Mouse (Mus musculus) thymus, postnatal 14 days (tissue): Measurements from ENCODE around the gene Ablim2.

Experiments
- DNase-seq: peaks from one replicate; pipeline ENCODE4 v3.0.0; 2021

The Ablim2 gene

DNA sequence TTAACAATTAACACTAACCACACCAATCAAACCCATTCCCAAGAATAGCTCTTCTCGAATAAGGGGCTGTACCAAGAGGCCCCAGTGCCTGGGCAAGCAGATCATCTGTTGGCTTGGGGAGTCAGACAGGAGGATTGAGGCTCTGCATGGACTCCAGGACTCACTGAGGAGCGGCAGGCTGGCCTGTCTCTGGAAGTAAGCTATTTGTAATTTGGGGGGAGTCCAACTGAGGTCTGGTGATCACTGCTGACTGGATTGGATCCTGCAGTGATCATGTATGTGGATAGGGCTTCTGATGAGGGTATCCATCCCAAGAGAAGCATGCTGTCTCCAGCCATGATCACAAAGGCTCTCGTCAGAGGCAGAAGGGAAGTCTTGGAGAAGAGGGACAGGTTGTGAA lies 134.7 kb downstream of the Ablim2 start:
- DNase-seq: no peak

DNA sequence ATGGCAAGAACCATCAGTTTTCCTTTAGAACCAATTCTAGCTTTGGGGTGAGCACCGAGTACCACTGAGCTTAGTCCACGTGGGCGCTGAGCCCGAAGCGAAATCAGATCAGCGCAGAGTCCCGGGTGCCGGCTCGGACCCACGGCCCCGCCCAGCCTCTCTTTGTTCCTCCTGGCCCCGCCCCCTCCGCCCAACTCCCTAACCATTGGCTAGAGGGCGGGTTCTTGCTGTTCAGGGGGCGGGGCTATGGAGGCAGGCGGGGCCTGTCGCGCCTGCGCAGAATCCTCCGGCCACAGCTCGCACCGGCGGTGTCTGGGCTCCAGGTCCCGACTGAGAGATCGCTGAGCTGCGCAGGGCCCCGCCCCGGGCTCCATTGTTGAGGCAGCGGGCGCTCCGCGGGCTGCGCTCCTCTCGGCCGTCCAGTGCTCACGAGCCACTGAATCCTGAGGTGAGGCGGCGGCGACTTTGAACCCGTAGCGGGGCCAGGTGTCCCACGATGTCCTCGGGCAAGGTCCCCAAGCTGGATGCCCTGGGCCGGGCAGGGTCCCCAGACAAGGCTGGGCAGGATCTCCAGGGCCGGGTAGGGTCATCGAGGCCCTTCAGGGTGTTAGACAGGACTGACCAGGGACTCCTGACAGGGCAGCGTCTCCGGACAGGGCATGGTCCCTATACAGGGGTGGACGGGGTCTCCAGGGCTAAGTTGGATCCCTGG lies 135.6 kb downstream of the Ablim2 start, which contains the start of gene Afap1:
Afap1 (plus strand) TSS at position 227 of the 712 bp plus-strand sequence.
- DNase-seq: peak; percentile 100

DNA sequence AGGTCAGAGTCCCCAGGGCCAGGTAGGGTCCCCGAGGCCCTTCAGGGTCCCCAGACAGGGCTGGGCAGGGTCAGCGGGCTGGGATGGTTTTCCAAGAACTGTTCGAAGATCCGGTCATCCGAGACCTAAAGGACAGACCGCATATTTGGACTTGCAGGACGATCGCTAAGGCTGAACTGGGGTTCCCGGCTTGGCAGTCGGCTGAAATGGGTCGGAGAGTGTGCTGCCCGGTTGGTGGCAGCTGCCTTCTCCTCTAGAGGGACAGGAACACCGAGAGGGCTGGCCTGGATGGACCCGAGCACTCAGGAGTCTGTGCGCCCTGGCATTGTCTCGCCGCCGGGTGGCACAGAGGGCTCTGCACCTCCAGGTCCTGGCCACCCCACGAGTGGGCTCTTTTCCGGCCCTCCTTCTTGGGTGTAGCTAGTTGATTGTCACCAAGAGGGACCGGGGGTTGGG lies 136.2 kb downstream of the Ablim2 start:
- peak; percentile 66 for DNase-seq

DNA sequence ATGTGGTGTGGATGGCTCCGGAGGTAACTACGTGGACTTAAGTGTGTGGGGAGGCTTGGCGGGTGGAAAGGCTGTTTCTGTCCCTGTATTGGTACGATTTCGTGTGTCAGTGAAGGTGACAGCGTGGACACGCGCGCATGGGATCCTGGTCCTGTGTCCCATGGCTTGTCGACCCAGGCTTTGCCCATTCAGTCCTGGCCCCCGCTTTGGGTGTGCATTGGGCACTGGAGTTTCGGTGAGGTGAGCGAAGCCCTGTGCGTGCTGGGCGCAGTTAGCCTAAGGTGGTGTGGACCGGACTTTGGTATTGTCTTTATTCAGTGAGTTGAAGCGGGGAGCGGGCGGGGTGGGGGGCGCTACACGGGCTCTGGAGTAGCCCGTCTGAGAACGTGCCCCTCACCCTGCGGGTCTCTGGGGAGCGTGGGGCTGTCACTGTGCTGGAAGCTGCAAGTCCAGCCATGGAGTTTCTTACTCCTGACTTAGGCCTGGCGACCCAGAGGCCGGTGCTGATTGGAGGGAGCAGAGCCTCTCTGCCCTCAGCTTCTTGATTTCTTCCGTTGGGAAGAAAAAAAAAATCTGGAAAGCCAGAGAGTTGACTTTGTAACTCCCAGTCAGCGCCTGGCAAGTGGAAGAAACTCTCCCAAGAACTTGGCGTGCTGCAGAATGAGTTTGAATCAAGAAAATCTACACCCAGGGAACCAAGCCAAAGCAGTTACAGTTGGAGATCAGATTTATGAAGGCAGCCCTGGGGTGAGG lies 136.8 kb downstream of the Ablim2 start:
- DNase-seq: no peak

DNA sequence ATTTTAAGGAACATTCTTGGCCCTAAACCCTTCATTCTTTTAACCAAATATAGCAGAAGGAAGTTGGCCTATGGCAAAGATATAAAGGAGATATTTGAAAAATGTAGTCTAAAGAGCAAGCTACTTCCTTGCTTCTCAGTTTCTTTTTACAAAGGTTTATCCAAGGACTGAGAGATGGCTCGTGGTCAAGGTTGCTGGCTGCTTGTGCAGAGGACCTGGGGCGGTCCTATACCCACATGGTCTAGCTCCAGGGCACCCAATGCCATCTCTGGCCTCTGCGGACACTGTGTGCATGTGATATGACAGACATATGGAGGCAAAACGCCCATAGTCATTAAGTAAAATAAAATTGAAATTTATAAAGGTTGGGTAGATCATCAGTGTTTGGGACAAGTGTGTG lies 138.2 kb downstream of the Ablim2 start:
- DNase-seq: no peak

DNA sequence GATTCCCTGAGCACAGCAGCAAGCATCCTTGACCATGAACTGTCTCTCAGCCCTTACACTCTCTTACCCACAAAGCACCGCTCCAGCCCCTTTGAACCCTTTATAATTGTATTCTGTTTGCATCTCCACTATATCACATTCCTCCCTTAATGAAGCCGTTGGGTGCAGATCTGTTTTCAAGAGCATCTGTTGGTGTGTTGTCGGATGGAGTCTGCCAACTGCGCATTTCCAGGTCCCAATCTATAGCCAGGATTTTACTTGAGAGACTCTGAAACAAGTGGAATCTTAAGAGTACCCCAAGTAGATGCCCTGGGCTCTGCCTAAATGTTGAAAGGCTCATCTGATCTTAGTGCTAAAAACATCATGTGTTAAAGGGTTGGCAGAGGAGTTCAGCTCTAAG lies 138.9 kb downstream of the Ablim2 start:
- no peak for DNase-seq

DNA sequence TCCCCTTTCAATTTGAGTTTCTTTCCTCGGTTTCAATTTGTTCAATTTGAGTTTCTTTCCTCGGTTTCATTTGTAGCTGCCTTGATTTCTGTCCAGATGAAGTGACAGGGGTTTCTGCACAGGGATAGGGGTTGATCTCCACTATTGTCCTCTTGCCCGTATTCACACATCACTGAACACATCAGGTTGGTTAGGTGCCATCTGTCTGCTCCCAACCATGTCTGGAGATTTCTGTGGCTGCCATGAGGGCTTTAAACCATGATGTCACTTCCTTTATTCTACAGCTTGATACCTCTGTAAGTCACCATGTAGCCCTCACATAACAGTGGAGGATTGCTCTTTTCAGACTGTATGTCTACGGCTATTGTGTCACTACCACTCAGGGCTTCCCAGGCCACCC lies 139.5 kb downstream of the Ablim2 start:
- DNase-seq: no peak

DNA sequence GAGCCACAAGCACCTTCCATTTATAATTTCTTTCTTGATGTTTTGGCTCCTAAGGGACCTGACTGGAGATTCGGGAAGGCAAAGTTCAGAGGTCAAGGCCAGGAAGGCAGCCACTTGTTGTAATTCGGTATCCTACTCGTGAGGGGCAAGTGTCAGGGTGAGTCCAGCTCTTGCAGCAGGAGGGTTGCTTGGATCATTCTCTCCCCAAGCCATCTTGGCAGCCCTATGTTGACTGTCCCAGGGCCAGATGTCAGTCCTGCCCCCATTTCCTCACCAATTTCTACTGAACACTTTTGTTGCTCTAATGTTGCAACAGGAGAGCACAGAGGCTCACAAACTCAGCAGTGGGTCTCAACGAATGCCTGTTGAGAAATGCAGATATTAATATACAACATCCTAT lies 140.4 kb downstream of the Ablim2 start:
- no peak for DNase-seq

DNA sequence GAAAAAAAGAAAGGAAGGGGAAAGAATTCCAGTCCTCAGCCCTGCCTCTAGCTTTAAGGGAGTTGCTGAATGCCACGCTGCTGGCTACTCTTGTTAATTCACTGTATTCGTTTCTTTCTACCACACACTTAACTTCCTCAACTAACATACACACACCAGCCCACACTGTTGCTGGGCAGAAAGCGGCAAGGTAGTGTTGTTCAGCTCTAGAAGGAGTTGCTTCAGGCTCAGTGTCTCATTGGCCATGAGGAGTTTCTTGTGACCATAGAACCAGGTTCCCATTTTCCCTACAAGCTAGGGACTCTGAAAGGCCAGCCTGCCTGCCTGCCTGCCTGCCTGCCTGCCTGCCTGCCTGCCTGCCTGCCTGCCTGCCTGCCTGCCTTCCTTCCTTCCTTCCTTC lies 141.3 kb downstream of the Ablim2 start:
- no peak for DNase-seq

DNA sequence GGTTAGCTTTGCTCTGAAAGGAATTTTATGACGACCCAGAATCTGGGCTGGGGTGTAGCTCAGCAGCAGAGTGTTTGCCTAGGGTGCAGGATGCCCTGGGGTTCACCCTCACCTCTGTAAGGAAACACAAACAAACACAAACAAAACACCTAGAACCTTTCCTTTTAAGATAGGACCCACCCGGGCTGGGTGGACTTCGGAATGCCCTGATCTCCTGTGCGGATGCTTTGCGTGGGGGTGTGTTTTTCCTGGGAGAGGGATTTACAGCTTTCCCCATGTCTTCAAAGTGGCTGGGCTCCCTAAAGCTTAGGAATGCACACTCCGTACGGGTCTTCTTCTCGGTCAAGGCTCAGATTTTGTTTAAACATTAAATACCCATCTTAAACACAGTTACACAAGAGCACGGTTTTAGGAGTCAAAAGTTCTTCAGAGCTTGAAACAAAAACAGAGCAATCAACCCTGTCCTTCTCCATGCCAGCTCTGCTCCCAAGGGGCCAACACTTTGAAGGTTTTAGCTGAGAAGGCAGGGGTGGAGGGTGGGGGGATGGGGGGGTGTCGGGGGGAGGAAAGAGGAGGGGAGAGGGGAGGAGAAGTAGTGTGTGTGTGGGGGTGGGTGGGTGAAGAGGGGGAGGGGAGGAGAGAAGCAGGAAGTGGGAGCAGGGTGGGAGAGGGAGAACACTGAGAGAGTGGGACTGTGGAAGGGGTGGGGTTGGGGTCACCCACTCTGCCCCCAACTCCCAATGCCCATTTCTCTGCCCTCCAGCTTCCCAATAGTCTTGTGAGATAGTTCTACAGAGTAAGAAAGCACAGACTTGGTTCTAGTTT lies 142.9 kb downstream of the Ablim2 start:
- no peak for DNase-seq

DNA sequence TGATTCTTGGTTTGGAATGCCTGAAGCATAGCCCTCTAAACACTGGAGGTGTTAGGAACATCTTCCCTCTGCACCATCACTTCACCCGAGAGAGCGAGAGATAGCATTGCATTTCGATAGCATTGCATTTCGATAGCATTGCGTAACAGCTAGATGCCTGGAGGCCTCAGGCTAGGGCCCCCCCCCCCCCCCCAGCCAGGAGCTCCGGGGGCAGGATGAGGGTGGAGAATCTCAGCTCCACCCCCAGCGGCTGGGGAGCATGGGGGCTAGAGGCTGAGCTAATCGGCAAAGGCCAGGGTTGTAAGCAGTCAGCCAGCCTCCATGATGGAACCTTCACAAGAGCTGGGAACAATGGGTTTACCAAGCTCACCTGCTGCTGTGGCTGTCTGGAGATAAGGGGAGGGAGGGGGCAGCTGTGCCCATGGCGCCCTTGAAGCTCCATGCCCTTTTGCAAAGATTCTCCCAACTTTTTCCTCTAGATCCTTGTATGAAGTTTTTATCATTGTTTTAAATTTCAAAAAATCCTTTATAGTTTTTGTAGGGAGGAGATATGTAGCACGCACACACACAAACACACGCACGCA lies 143.6 kb downstream of the Ablim2 start:
- no peak for DNase-seq

DNA sequence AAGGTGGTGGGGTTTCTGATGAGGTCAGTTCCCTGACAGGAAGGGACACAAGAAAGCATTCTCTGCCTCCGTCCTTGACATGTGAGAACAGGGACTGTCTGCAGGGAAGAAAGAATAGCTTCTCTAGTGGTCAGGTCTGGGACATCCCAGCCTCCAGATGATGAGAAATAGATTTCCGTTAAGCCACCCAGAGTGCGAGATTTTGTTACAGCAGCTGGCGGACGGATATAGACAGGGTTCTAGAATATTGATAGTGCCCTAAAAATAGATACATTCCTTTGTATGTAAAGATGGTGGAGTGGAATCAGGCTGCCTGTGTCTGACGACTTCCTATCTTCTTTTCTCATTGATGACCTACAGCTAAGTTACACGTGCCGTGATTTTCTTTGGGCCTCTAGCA lies 145.8 kb downstream of the Ablim2 start:
- no peak for DNase-seq

DNA sequence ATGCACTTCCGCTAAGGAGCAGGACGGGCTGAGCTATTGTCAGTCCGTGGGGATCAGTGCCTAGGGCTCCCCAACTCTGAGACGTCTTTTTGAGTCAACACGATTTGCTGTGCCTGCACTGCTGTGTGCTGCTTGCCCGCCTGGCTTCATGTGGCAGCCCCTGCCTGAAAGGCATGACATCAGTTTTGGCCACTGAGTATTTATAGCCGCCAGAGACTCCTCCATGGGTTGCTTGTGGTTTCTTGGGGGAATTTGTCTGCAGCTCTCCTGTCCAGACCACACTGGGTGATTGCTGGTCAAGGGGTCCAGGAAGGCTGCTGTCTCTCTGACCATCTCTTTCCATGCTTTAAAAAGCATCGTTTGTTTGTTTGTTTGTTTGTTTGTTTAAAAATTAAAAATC lies 147.6 kb downstream of the Ablim2 start:
- no peak for DNase-seq

DNA sequence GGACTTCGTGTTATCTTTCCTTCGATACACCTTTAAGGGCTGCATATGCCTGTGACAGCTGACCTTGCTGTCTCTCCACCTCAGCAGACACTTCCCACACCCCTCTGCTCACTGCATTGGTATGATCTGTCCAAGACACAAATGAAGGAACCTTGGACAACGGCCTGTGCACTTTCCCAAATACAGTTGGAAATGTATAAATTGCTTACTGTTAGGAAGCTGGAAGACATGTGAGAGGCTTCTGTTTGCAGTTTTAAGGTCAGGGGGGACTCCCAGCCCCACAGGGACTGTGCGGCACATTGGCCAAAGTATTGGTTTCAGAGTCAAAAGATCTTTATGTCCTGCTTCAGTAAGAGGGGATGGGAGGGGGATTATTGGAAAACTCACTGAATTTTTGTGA lies 149.4 kb downstream of the Ablim2 start:
- DNase-seq: no peak

DNA sequence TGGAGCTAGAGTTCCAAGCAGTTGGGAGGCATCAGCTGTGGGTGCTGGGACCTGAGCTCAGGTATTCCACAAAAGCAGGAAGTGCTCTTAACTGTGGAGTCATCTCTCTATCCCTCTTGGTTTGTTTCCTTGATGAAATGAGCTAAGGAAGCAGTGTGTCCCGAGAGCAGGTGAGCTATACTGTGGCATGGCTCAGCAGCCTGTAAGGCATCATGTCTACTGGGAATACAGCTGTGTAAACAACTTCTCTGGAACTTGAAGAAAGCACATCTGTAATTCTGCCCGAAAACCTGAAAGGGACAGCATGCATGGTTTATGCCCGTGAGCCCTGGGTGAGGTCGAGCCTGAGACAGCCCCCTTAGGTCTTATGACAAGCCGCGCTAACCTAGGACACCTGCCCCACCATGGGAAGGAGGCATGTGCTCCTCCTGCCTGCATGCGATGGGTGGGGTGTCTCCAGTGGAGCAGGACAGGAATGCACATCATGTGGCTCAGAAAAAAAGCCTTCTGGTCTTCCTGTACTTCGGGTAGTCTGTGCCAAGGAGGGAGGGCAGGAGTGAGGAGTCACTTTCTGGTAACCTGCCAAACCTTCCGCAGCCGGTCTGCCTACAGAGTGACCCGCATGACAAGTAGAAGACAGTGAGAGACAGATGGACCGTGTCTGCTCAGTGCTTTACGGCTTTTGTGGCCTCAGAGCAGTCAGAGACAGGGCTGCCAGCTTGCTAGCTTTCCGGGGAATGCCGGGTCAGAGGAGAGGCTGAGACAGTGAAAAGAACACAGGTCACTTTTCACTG lies 150.2 kb downstream of the Ablim2 start:
- no peak for DNase-seq

DNA sequence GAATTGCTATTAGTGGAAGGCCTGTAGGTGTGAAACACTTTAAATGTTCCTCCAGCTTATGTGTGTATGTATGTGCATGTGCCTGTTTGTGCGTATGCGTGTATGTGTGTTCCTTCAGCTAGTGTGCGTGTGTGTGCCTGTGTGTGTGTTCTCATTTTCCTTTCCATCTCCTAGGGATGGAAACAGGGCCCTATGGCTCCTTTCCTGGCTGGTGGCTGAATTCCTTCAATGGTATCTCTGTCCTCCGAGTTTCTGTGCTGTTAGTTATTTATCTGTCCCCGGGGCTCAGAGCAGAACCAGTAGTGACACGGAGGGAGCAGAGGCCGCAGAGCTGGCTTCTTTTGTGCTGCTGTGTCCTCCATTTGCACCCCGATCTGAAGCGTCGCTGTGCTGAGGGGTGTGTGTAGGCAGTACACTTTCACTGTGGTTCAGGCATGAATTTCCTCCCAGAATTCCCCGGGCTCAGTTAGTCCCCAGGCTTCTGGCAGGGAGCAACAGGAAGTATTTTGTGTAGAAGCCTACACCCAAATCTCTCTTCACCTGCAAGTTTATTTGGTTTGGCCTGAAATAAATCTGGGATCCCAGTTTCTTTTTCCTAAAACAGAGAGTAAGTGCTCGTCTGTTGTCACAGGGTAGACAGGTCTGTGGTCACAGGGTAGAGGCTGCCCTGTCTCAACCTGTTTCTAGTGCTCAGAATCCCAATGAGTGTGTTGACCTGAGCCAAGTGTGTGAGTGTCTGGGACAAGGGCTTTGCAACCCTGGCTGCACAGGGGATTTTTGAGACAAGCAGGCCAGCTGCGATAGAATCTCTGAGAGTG lies 151.2 kb downstream of the Ablim2 start:
- peak; percentile 16 for DNase-seq

DNA sequence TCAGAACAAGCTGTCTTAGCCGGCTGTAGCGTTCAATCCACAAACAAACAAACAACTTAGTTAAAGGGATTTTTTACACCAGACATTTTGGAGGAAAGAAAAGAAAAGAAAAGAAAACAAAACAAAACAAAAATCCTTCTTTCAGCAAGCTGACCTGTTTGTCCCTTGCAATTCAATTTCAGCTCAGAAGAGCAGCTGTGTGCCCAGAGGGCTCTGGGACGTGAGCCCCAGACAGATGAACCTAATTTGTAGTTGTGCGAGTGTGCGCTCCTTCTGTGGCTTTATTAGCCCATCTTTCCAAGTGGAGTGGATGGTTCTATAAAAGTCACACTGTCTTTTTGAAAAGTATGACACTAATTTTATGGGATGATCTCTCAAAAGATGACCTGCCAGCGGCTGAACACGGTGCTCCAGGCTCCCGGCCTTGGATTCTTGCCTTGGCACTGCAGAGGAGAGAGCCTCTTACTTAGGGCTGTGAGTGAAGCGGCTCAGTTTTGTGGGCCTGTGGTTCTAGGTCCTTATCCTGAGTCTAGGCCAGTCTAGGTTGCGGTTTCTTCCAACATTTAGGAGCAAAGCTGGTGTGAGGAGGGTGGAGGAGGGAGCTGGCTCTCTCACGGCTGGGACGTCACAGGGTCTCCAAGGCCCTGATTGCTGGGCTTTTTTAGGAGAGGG lies 158.1 kb downstream of the Ablim2 start:
- no peak for DNase-seq

DNA sequence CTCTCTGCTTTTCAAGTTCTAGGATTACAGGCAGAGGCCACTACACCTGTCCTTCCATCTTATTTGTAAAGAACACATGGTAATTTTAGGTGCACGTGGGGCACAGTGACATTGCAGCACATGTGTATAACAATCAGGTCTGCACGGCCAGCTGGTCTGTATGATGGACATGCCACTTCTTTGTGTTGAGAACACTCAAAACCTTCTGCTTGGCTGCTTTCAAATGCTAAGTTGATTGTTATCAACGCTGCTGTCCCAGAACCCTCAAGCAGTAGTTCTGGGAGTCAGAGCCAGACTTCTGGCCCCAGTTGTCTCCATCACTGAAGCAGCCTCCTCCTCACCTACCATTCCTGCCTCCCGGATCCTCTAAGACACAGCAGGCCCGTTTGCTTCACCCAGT lies 159.0 kb downstream of the Ablim2 start:
- DNase-seq: no peak

DNA sequence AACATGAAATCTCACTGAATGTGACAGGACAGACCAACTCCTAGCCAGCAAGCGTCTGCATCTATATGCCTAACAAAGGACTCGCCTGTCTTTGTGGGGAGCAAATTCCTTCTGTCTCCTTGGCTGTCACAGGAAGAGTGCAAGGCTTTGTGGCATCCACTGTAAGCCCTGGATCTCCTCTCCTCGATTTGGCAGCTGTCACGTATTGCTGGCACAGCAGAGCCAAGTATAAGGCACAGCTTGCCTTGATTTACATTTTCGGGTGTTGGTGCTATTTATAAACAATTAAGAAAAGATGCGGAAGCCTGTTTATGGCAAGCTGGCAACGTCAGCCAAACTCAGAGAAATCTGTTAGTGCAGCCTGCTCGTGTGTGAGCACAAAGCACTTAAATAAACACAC lies 160.7 kb downstream of the Ablim2 start:
- DNase-seq: no peak

DNA sequence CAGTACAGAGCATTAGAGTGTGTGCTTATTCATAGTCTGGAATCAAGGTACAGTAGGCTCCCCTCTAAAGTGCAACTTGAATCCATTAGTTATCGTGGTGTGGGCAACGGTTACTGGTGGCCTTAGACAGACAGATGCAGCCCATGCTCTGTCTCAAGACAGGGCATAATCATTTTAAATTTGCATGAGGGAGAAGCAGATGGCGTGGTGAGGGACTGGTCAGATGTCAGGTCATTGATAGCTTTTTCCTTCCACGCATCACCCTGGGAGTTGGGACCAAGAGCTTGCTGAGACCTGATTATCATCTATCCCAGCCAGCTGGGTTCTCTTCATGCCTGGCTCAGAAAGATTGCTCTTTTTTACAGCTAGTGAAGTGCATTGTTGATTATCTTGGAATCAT lies 162.4 kb downstream of the Ablim2 start:
- no peak for DNase-seq

DNA sequence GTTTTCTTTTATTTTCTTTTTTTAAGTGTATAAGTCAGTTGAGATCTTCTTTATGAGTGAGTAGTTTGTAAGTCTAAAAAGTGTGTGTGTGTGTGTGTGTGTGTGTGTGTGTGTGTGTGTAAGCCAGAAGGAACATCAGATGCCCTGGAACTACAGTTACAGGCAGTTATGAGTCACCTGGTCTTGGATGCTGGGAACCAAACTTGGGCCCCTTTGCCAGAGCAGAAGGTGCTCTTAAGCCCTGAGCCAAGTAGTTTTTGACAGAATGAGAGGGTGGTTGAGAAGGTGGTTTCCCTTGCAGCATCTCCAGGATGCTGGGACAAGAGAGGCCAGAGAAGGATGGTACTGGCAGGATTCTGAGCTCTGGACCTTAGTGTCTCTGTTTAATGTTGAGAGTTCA lies 162.9 kb downstream of the Ablim2 start:
- DNase-seq: no peak
